Mouse (Mus musculus): ENCODE results near the gene Tmem50a. TPM values are rescaled to one million over a fixed set of nuclear protein-coding genes. Genes with fewer than 3 reads are reported as not detected.

The Tmem50a gene
- polyA plus RNA-seq (2016; fragmentation: Nextera tagmentation; extraction: Ambion mirVana), result 160 and 161 TPM in 2 replicates

- peak within 1 kb of the TSS; percentile 86 for H3K4me3 ChIP-seq
- peak within 1 kb of the TSS; percentile 54 for H3K4me2 ChIP-seq (replicated peaks)
- peak within 1 kb of the TSS; percentile 94 for H3K9ac ChIP-seq
- under 1% methylated on average over 25 of the region's 25 CpGs for WGBS
- ATAC-seq (ENCODE audit: insufficient number of reproducible peaks, insufficient read depth, low FRiP score, low TSS enrichment), result peak; percentile 86
- H3K4me1 ChIP-seq, result peaks cover 8% of the 10 kb centered on the region; the same call in 1 of the 2 replicates
- H3K27ac ChIP-seq, result peak within 1 kb of the TSS; percentile 91
- peaks cover 15% of the 10 kb centered on the region for H3K36me3 ChIP-seq
- H3K27me3 ChIP-seq, result no peaks in the 10 kb centered on the region
- no peaks in the 10 kb centered on the region for H3K9me3 ChIP-seq
Observed at GRCm38 (mm10) chr4:134914864-134915209, at the start of gene Tmem50a. Gene Tmem50a, minus strand, starts transcription at chr4:134915024.

GRCm38 (mm10) chr4:134963021-134963776 is 48.4 kb upstream of the Tmem50a start:
- Histone ChIP-seq H3K4me3 (no peak overlapping the region), H3K9ac (no peak overlapping the region), H3K27me3 (peaks cover 8% of the 10 kb centered on the region; the same call in 1 of the 2 replicates), H3K4me2 (replicated peaks) (peak overlapping the region; percentile 23; the same call in 1 of the 2 replicates), H3K36me3 (no peaks in the 10 kb centered on the region), H3K4me1 (peaks cover 1% of the 10 kb centered on the region; the same call in 1 of the 2 replicates), H3K27ac (no peak overlapping the region), H3K9me3 (no peaks in the 10 kb centered on the region)
- WGBS, result 29% methylated on average over 19 of the region's 19 CpGs
- ATAC-seq (ENCODE audit: insufficient number of reproducible peaks, insufficient read depth, low FRiP score, low TSS enrichment), result no peak

DNA sequence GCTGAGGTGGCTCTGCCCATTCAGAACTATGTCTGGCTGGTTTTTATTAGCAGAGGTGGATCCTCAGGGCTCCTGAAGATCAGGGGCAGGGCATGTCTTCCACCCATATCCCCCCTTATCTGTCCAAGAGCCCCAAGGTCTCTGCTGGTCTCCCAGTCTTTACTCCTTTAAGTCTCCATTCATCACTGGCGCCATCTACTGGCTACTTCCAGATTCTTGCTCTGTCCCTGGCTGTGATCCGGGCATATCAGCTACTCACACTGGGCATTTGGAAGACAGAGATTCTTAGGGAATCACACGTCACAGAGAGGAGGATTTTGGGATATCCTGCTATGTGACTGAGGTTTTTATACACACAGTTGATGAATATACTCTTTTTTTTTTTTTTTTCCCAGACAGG is 41.5 kb upstream of the Tmem50a start:
- Histone ChIP-seq H3K36me3 (no peaks in the 10 kb centered on the region), H3K4me3 (no peak overlapping the region), H3K4me1 (peaks cover 11% of the 10 kb centered on the region; the same call in 1 of the 2 replicates), H3K27me3 (peaks cover 25% of the 10 kb centered on the region), H3K27ac (no peak overlapping the region), H3K4me2 (replicated peaks) (no peak overlapping the region), H3K9ac (no peak overlapping the region), H3K9me3 (no peaks in the 10 kb centered on the region)
- 15% methylated on average over 3 of the region's 3 CpGs for WGBS
- ATAC-seq (ENCODE audit: insufficient number of reproducible peaks, insufficient read depth, low FRiP score, low TSS enrichment), result no peak

- 71% methylated on average over 3 of the region's 3 CpGs for WGBS
- Histone ChIP-seq H3K27me3 (peaks cover 25% of the 10 kb centered on the region), H3K4me3 (no peak overlapping the region)
Observed at GRCm38 (mm10) chr4:134955845-134956244, 41.0 kb upstream of the Tmem50a start.

DNA sequence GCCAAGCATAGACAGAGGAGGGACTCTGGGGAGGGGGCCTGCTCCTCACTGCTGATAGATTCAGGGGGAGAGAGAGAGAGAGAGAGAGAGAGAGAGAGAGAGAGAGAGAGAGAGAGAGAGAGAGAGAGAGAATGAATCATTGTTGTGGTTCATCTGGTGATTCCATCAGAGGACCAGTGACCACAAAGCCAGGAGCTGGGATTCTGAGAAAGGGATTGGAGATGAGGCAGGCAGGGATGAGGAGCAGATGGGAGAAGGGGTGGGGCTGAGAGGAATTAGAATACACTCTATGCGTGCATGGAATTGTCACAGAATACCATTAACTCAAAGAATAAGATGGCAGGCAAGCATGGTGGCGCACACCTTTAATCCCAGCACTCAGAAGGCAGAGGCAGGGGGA is 40.4 kb upstream of the Tmem50a start:
- no peaks in the 10 kb centered on the region for H3K36me3 ChIP-seq
- no peaks in the 10 kb centered on the region for H3K9me3 ChIP-seq
- H3K9ac ChIP-seq, result no peak overlapping the region
- H3K27ac ChIP-seq, result no peak overlapping the region
- peaks cover 25% of the 10 kb centered on the region for H3K27me3 ChIP-seq
- peaks cover 17% of the 10 kb centered on the region for H3K4me1 ChIP-seq
- H3K4me3 ChIP-seq, result no peak overlapping the region
- H3K4me2 ChIP-seq (replicated peaks), result no peak overlapping the region
- 80% methylated on average over 2 of the region's 2 CpGs for WGBS
- ATAC-seq (ENCODE audit: insufficient number of reproducible peaks, insufficient read depth, low FRiP score, low TSS enrichment), result no peak

More at GRCm38 (mm10) chr4:134955845-134956244, 41.0 kb upstream of the Tmem50a start:
- Histone ChIP-seq H3K9ac (no peak overlapping the region), H3K27ac (no peak overlapping the region), H3K36me3 (no peaks in the 10 kb centered on the region), H3K4me2 (replicated peaks) (no peak overlapping the region), H3K9me3 (no peaks in the 10 kb centered on the region), H3K4me1 (peaks cover 11% of the 10 kb centered on the region; the same call in 1 of the 2 replicates)
- ATAC-seq (ENCODE audit: insufficient number of reproducible peaks, insufficient read depth, low FRiP score, low TSS enrichment), result no peak

DNA sequence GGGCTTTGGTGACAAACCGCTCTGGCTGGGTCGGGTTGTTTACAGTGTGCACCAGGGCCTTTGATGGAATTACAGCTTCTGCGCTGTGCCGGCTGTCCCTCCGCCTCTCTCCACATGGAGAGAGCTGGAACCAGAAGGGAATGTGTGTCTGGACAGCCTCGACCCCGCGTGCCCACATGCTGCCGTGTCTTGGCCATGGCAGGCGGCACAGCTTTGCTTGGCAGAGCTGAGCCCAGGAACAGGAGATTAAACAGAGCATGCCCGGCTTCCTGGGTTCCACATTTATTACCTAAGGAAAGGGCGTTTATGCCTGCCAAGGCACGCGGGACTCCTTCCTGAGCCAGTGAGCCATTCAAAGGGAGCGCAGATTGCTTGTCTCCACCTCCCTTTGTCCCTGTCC is 39.6 kb upstream of the Tmem50a start:
- Histone ChIP-seq H3K4me3 (no peak overlapping the region), H3K27me3 (peaks cover 25% of the 10 kb centered on the region), H3K36me3 (no peaks in the 10 kb centered on the region), H3K9ac (no peak overlapping the region), H3K4me2 (replicated peaks) (no peak overlapping the region), H3K4me1 (peaks cover 18% of the 10 kb centered on the region), H3K9me3 (no peaks in the 10 kb centered on the region), H3K27ac (no peak overlapping the region; the same call in 1 of the 2 replicates)
- 26% methylated on average over 15 of the region's 15 CpGs for WGBS
- no peak for ATAC-seq (ENCODE audit: insufficient number of reproducible peaks, insufficient read depth, low FRiP score, low TSS enrichment)

- H3K36me3 ChIP-seq, result no peaks in the 10 kb centered on the region
- ATAC-seq (ENCODE audit: insufficient number of reproducible peaks, insufficient read depth, low FRiP score, low TSS enrichment), result peak; percentile 82
- peaks cover 16% of the 10 kb centered on the region for H3K27me3 ChIP-seq
- H3K9me3 ChIP-seq, result no peaks in the 10 kb centered on the region
- peak overlapping the region; percentile 60 for H3K27ac ChIP-seq
- H3K4me1 ChIP-seq, result peaks cover 18% of the 10 kb centered on the region
- no peak overlapping the region for H3K4me3 ChIP-seq
- 17% methylated on average over 11 of the region's 11 CpGs for WGBS
- H3K4me2 ChIP-seq (replicated peaks), result no peak overlapping the region
- H3K9ac ChIP-seq, result no peak overlapping the region
Observed at GRCm38 (mm10) chr4:134950518-134951091, 35.8 kb upstream of the Tmem50a start.

- no peak for ATAC-seq (ENCODE audit: insufficient number of reproducible peaks, insufficient read depth, low FRiP score, low TSS enrichment)
- Histone ChIP-seq H3K27ac (no peak overlapping the region), H3K27me3 (peaks cover 30% of the 10 kb centered on the region), H3K9me3 (no peaks in the 10 kb centered on the region), H3K9ac (no peak overlapping the region), H3K4me2 (replicated peaks) (peak overlapping the region; percentile 43), H3K36me3 (no peaks in the 10 kb centered on the region), H3K4me3 (no peak overlapping the region), H3K4me1 (peaks cover 10% of the 10 kb centered on the region)
- WGBS, result 17% methylated on average over 17 of the region's 17 CpGs
Observed at GRCm38 (mm10) chr4:134946024-134946744, 31.4 kb upstream of the Tmem50a start.

GRCm38 (mm10) chr4:134943758-134944538 is 29.1 kb upstream of the Tmem50a start:
- H3K36me3 ChIP-seq, result no peaks in the 10 kb centered on the region
- H3K9me3 ChIP-seq, result no peaks in the 10 kb centered on the region
- no peak overlapping the region for H3K4me3 ChIP-seq
- H3K4me1 ChIP-seq, result 0 out of 2 replicates have a peak, but pooled peaks cover 3% of the 10 kb centered on the region
- H3K4me2 ChIP-seq (replicated peaks), result no peak overlapping the region
- no peak overlapping the region for H3K9ac ChIP-seq
- no peak overlapping the region for H3K27ac ChIP-seq
- H3K27me3 ChIP-seq, result peaks cover 37% of the 10 kb centered on the region
- no peak for ATAC-seq (ENCODE audit: insufficient number of reproducible peaks, insufficient read depth, low FRiP score, low TSS enrichment)
- WGBS, result 52% methylated on average over 27 of the region's 27 CpGs

DNA sequence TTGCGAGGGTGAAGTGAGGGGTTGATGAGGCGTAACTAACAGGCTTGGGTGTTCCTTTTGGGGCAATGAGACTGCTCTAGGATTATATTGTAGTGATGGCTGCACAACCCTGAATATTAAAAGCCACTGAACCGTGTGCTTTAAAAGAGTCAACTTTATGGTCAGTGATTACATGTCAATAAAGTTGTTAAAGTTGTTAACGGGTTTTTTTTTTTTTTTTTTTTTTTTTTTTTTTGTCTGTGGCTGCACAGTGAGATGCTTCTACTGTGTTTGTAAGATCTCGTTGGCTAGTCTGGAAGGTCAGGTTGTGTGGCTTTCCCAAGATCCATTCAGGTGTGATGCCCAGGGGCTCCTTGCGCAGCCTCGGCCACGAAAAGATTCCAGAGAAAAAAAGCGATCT is 25.1 kb upstream of the Tmem50a start:
- 57% methylated on average over 9 of the region's 9 CpGs for WGBS
- H3K9ac ChIP-seq, result no peak overlapping the region
- H3K27me3 ChIP-seq, result peaks cover 30% of the 10 kb centered on the region
- ATAC-seq (ENCODE audit: insufficient number of reproducible peaks, insufficient read depth, low FRiP score, low TSS enrichment), result no peak
- no peaks in the 10 kb centered on the region for H3K9me3 ChIP-seq
- H3K4me1 ChIP-seq, result 0 out of 2 replicates have a peak, but pooled peaks cover 3% of the 10 kb centered on the region
- peaks cover 25% of the 10 kb centered on the region for H3K36me3 ChIP-seq
- H3K27ac ChIP-seq, result no peak overlapping the region
- peak overlapping the region; percentile 21; the same call in 1 of the 2 replicates for H3K4me2 ChIP-seq (replicated peaks)
- H3K4me3 ChIP-seq, result no peak overlapping the region
